Mouse (Mus musculus): ENCODE results near the gene H2-Ke6.

- no peak for TF ChIP-seq POLR2A (IDR thresholded peaks at IDR 0.05; ENCODE audit: control insufficient read depth, low read depth, low read length)
- no peak for TF ChIP-seq CTCF (IDR thresholded peaks at IDR 0.05; ENCODE audit: control insufficient read depth, insufficient read depth, insufficient replicate concordance, low read depth, low read length)
These were observed 47.5 kb downstream of the H2-Ke6 start for GRCm38 (mm10) chr17:33980181-33981035.

Measured in testis, adult 2 months (tissue).